Mouse (Mus musculus): ENCODE measurements around the gene P4hb. TPM values are rescaled to one million over a fixed set of nuclear protein-coding genes. Genes with fewer than 3 reads are reported as not detected.

The P4hb gene
- polyA plus RNA-seq, 1 experiment: 846 TPM

DNA sequence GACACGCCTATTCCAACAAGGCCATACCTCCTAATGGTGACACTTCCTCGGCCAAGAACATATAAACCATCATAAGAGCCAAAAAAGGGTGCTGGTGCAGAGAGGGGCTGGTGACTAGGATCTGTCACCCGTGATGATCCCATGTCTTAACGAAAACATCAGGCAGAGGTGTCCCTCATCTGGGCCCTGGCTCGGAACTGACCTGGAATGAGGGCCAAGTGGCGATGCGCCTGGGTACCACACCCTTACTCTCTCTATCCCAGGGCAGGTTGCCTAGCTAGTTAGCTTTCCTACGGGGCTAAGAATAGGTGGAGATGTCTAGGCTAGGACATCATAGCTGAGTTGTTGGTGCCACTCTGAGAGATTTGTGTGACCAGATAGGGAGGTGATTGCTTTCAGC lies 39.0 kb downstream of the P4hb start:
- TF ChIP-seq POLR2A (IDR thresholded peaks at IDR 0.05; ENCODE audit: low read depth, low read length): no peak
- TF ChIP-seq CTCF (IDR thresholded peaks at IDR 0.05; ENCODE audit: borderline replicate concordance, insufficient read depth, low read length): no peak
- H3K4me1 ChIP-seq (ENCODE audit: control insufficient read depth, insufficient read depth, low read length): no peaks in the 10 kb centered on the region
- no peak overlapping the region for H3K4me3 ChIP-seq (ENCODE audit: insufficient read depth, low read length)
- H3K27ac ChIP-seq (ENCODE audit: insufficient read depth, low read length): no peak overlapping the region

DNA sequence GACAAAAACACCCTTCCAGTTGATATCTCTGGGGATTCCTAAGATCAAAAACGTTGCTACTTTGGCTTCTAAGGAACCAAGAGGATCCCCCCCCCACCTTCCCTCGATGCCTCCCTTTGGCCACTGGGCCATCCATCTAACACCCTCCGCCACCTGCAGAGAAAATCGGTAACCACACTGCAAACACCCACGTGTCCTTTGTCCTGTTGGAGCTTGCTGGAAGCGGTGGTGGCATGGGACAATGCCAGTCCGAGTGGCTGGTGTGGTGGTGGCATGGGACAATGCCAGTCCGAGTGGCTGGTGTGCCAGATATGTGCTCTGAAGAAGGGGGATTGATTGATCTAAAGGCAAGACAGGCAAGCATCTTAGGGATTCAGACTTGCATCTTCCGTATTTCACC lies 41.4 kb downstream of the P4hb start:
- H3K27ac ChIP-seq (ENCODE audit: insufficient read depth, low read length): no peak overlapping the region
- no peak for TF ChIP-seq POLR2A (IDR thresholded peaks at IDR 0.05; ENCODE audit: low read depth, low read length)
- no peak for TF ChIP-seq CTCF (IDR thresholded peaks at IDR 0.05; ENCODE audit: borderline replicate concordance, insufficient read depth, low read length)
- H3K4me1 ChIP-seq (ENCODE audit: control insufficient read depth, insufficient read depth, low read length): no peaks in the 10 kb centered on the region
- no peak overlapping the region for H3K4me3 ChIP-seq (ENCODE audit: insufficient read depth, low read length)

DNA sequence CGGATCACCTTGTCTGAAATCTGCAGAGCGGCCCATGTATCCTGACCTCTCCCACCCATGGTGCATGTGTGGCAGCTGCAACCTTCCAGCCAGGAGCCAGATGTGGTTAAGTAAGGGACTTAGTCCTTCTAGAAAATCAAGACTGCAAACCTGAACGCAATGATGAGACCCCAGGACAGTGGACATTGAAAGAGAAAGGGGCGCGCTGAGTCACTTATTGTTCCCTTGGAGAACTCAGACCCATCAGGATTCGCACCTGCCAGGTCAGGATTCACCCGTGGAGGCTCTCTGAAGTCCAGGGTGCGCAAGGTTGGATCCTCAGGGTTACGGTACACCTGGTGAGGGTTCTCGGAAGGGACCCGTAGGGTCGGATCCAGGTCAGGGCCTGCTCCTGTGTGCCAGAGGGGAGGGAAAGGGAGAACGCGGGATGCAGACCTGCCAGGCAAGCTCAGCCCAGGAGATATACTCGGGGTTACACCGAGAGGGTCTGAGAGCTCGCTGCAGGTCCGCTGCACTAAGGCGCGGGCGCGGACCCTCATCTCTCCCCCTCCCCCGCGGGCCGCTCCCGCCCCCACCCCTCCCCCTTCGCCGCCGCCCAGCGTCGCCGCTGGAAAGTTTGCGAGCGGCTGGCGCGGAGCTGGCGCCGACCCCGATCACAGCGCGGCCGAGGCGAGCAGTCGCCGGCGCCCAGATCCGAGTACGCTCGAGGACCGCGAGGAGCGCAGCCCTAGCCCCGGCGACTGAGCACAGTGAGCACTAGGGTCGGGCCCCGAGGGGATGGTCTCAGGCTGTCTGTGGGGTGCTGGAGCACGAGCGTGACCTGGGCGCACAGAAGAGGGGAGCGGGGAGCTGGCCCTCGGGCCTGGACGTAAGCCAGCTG lies 42.7 kb downstream of the P4hb start, which contains the start of gene Gcgr:
Gcgr (plus strand) TSS at position 615 of the 880 bp plus-strand sequence.
- H3K27ac ChIP-seq (ENCODE audit: insufficient read depth, low read length): no peak within 1 kb of the TSS
- H3K4me1 ChIP-seq (ENCODE audit: control insufficient read depth, insufficient read depth, low read length): no peaks in the 10 kb centered on the region
- TF ChIP-seq POLR2A (IDR thresholded peaks at IDR 0.05; ENCODE audit: low read depth, low read length) (no peak), CTCF (IDR thresholded peaks at IDR 0.05; ENCODE audit: borderline replicate concordance, insufficient read depth, low read length) (no peak)
- H3K4me3 ChIP-seq (ENCODE audit: insufficient read depth, low read length): no peak within 1 kb of the TSS

DNA sequence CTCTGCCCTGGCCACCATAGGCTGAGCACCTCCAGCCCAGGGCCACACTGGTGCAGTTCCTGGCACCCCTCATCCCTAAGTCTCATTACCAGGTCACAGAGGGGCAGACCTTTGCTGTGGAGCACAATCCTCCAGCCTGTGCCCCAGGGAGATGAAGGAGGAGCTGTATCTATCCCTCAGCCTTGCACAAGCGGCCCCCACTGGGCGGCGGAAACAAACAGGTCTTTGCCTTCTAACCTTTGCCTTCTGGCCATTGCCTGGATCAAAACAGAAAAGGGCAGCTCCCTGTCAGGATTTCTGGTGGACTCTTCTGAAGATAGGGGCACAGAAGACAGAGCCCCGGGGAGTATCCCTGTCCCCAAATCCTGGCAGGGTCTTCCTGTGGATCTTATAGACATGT lies 44.1 kb downstream of the P4hb start:
- H3K27ac ChIP-seq (ENCODE audit: insufficient read depth, low read length): no peak overlapping the region
- no peak overlapping the region for H3K4me3 ChIP-seq (ENCODE audit: insufficient read depth, low read length)
- H3K4me1 ChIP-seq (ENCODE audit: control insufficient read depth, insufficient read depth, low read length): no peaks in the 10 kb centered on the region
- no peak for TF ChIP-seq CTCF (IDR thresholded peaks at IDR 0.05; ENCODE audit: borderline replicate concordance, insufficient read depth, low read length)
- TF ChIP-seq POLR2A (IDR thresholded peaks at IDR 0.05; ENCODE audit: low read depth, low read length): no peak

DNA sequence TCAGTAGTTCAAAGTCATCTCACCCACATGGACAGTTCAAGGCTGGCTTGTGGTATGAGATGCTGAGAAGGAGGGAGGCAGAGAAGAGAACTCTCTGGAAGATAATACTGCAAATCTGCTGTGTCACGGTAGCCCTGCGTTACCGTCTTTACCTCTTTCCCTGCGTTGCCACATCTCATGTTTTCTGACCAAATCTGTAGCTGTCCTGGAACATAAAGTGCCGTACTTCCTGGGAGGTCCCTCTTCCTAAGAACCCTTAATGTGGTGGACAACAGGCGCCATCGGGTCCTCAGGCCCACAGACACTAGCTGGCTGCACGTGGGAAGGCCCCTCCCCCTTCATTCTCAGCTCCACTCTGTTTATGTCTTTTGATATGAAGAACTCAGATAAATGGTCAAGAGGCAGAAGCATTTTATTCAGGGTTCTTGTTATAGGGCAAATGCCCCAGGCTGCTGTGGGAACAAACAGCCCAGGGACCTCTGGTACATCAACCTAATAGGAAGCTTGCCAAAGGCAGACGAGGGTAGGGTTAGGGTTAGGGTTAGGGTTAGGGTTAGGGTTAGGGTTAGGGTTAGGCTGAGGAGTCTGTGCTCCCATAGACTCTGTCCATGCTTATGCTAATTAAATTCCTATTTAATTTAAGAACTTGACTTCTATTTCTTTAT lies 45.2 kb downstream of the P4hb start:
- no peak for TF ChIP-seq POLR2A (IDR thresholded peaks at IDR 0.05; ENCODE audit: low read depth, low read length)
- no peak for TF ChIP-seq CTCF (IDR thresholded peaks at IDR 0.05; ENCODE audit: borderline replicate concordance, insufficient read depth, low read length)
- Histone ChIP-seq H3K4me1 (ENCODE audit: control insufficient read depth, insufficient read depth, low read length) (no peaks in the 10 kb centered on the region), H3K4me3 (ENCODE audit: insufficient read depth, low read length) (no peak overlapping the region), H3K27ac (ENCODE audit: insufficient read depth, low read length) (no peak overlapping the region)

DNA sequence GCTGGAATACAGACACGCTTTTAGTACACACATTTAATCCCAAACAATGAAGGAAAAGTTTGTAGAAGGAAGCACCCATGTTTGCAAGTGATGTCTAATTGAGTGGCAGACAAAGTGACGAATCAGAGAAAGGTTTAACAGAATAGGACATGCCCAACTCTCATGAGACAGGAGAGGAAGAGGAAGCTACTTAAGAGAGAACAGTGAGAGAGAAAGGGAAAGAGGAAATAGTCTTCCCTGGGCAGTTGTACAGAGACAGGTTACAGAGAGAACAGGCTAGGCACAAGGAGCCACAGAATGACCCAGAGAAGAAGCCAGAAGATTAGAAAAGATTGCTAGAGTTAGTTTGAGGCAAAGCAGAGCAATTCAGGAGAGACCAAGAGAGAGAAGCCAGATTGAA lies 47.1 kb downstream of the P4hb start:
- Histone ChIP-seq H3K4me3 (ENCODE audit: insufficient read depth, low read length) (no peak overlapping the region), H3K4me1 (ENCODE audit: control insufficient read depth, insufficient read depth, low read length) (no peaks in the 10 kb centered on the region), H3K27ac (ENCODE audit: insufficient read depth, low read length) (no peak overlapping the region)
- TF ChIP-seq CTCF (IDR thresholded peaks at IDR 0.05; ENCODE audit: borderline replicate concordance, insufficient read depth, low read length) (no peak), POLR2A (IDR thresholded peaks at IDR 0.05; ENCODE audit: low read depth, low read length) (no peak)

DNA sequence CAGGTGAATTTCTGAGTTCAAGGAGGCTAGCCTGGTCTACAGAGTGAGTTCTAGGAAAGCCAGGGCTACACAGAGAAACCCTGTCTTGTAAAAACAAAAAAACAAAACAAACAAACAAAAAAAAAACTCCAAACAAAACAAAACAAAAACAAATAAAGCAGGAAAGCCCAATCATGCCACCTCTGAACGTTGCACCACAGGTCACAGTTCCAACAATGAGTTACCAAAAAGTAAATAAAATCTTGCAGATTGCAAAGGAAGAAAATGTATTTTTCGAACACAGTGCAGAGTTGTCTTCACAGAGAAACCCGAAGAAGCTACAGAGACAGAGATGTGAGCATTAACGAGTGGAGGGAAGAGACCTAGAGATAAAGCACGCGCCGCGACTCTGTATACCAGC lies 50.5 kb downstream of the P4hb start:
- H3K4me3 ChIP-seq (ENCODE audit: insufficient read depth, low read length): no peak overlapping the region
- H3K4me1 ChIP-seq (ENCODE audit: control insufficient read depth, insufficient read depth, low read length): peaks cover 3% of the 10 kb centered on the region; the same call in 1 of the 2 replicates
- no peak for TF ChIP-seq POLR2A (IDR thresholded peaks at IDR 0.05; ENCODE audit: low read depth, low read length)
- TF ChIP-seq CTCF (IDR thresholded peaks at IDR 0.05; ENCODE audit: borderline replicate concordance, insufficient read depth, low read length): no peak
- no peak overlapping the region for H3K27ac ChIP-seq (ENCODE audit: insufficient read depth, low read length)

DNA sequence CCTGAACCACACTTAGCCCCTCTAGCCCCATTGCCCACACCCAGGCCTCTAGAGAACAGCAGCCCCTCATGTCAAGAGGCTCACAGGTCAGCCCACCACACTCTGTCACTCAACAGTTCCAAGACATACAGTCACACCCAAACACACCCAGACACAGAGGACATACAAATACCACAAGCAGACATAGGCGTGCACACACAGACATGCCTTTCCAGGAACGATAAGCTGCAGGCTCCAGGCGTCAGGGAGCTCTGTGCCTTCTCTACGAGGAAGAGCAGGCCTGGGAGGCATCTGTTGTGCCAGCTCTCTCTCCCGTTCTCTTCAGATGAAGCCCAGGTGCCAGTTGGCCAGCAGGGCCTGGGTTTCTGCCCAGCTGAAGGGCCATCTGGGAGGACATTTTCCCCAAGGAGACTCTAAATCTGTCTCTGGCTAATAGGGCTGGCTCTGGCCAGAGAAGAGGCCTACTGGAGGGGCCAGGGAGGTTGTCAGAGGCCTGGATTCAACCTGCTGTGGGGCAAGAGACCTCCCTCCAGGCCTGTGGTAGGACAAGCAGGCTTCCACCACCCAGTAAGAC lies 52.0 kb downstream of the P4hb start:
- H3K4me3 ChIP-seq (ENCODE audit: insufficient read depth, low read length): no peak overlapping the region
- H3K27ac ChIP-seq (ENCODE audit: insufficient read depth, low read length): no peak overlapping the region
- peaks cover 3% of the 10 kb centered on the region; the same call in 1 of the 2 replicates for H3K4me1 ChIP-seq (ENCODE audit: control insufficient read depth, insufficient read depth, low read length)
- no peak for TF ChIP-seq CTCF (IDR thresholded peaks at IDR 0.05; ENCODE audit: borderline replicate concordance, insufficient read depth, low read length)
- no peak for TF ChIP-seq POLR2A (IDR thresholded peaks at IDR 0.05; ENCODE audit: low read depth, low read length)

DNA sequence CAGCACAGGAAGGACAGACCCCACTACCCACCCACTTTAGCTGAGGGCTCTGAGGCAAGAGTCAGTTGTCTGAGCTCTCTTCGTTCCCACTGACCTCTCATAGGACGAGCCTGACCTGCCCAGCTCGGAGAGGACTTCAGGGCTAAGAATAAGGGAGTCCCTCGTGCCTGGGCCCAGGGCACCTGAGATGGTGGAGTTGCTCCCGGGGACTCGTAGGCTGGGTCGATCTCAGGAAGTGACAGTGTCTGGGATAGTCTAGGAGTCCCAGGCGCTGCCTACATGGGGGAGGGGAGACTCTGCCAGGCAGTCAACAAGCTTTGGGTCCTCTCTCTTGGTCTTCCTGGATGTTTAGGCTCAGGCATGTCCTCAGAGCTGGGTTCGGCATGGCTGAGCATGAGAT lies 52.6 kb downstream of the P4hb start:
- no peak for TF ChIP-seq CTCF (IDR thresholded peaks at IDR 0.05; ENCODE audit: borderline replicate concordance, insufficient read depth, low read length)
- H3K4me1 ChIP-seq (ENCODE audit: control insufficient read depth, insufficient read depth, low read length): peaks cover 3% of the 10 kb centered on the region; the same call in 1 of the 2 replicates
- no peak overlapping the region for H3K4me3 ChIP-seq (ENCODE audit: insufficient read depth, low read length)
- no peak overlapping the region for H3K27ac ChIP-seq (ENCODE audit: insufficient read depth, low read length)

DNA sequence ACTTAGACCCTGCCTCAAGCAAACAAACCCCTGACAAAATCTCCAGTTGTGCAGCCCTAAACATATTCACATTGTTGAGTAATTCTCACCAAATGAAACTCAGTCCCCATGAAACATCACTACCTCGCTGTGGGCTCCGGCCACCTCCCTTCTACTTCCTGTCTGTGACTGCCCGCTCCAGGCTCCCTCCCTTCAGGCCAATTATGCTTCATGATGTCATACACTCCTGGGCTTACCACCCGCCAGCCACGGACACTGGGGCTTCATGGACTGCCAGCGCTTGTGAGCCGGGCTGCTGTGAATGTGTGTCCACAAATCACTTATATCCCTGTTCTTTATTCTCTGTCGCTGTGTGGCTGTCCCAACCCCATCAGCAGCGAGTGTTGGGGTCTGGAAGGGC lies 53.3 kb downstream of the P4hb start:
- H3K4me3 ChIP-seq (ENCODE audit: insufficient read depth, low read length): no peak overlapping the region

More for the DNA sequence above, 53.3 kb downstream of the P4hb start:
- H3K4me1 ChIP-seq (ENCODE audit: control insufficient read depth, insufficient read depth, low read length): peaks cover 3% of the 10 kb centered on the region; the same call in 1 of the 2 replicates
- TF ChIP-seq CTCF (IDR thresholded peaks at IDR 0.05; ENCODE audit: borderline replicate concordance, insufficient read depth, low read length) (no peak), POLR2A (IDR thresholded peaks at IDR 0.05; ENCODE audit: low read depth, low read length) (peak; percentile 29; the same call in 1 of the 2 replicates)
- H3K27ac ChIP-seq (ENCODE audit: insufficient read depth, low read length): no peak overlapping the region
